Mouse (Mus musculus) gastrocnemius, adult 8-10 months (tissue): ENCODE measurements around the gene Ifi27. TPM values are rescaled to one million over a fixed set of nuclear protein-coding genes. Genes with fewer than 3 reads are reported as not detected.
"Not testable (repeated sequence)": the region's sequence is repeated elsewhere in the genome, so short reads cannot be mapped to it uniquely, and the experiment has no call there.

Experiments used
- DNase-seq, 2 experiments: peaks; one replicate each; pipeline ENCODE4 v3.0.0; 2022; ENCODE audit warnings: low spot score in 2 of 2
- total RNA-seq, 4 experiments: library from RNA; stranded (reverse); gene quantifications; 2 replicates each; pipeline ENCODE4 v1.2.4; 2022

Gene Ifi27
- total RNA-seq = 10 to 100 TPM; 53.1 to 81.9 (median 71.7) TPM

- peak; percentile 63 to 73 for DNase-seq
Measured at GRCm38 (mm10) chr12:103433986-103434731, at the start of gene Ifi27. Gene Ifi27 (plus strand): TSS chr12:103434211.

GRCm38 (mm10) chr12:103388505-103389347 lies 45.3 kb upstream of the Ifi27 start, which contains the start of gene Otub2:
Gene Otub2 (plus strand): TSS chr12:103388682.
- DNase-seq = peak; percentile 92 to 95

GRCm38 (mm10) chr12:103389348-103389727 lies 44.7 kb upstream of the Ifi27 start:
- DNase-seq = no peak

DNA sequence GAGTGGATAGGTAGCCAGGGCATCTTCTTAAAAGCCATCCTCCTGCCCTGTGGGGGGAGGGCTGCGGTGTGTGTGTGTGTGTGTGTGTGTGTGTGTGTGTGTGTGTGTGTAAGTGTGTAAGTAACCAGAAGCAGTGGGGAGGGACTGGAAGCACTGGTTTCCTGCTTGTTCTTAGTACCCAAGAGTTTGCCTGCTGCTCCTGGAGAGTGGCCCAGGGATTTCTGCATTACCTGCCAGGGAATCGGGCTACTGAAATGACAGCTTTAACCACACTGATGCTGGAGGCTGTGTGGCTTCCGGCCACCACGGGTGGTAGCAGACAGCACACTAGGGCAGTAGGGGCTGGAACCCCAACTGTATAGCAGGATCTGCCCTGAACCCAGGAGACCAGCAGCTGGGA lies 44.0 kb upstream of the Ifi27 start:
- DNase-seq = no peak

GRCm38 (mm10) chr12:103391098-103391497 lies 42.9 kb upstream of the Ifi27 start:
- DNase-seq = no peak

DNA sequence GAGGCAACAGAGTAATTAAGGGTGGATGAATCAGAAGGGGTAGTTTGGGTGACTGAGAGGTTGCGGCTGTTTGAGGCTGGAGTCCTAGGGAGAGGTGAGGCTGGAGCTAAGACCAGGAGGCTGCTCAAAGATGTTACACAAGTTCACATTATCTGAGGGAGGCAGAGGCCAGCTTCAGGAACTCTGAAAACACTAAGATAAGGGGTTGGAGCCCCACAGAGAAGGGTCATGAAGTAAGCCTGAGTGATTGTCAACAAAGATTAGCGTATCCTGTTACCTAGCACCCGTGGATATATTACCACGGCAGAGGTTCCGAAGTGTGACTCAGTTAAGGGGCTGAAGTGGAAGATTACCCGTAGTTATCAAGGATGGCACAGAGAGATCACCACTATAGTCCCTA lies 40.5 kb upstream of the Ifi27 start:
- no peak for DNase-seq

GRCm38 (mm10) chr12:103395486-103396275 lies 38.3 kb upstream of the Ifi27 start:
- DNase-seq = no peak

GRCm38 (mm10) chr12:103396751-103397150 lies 37.3 kb upstream of the Ifi27 start:
- no peak for DNase-seq

DNA sequence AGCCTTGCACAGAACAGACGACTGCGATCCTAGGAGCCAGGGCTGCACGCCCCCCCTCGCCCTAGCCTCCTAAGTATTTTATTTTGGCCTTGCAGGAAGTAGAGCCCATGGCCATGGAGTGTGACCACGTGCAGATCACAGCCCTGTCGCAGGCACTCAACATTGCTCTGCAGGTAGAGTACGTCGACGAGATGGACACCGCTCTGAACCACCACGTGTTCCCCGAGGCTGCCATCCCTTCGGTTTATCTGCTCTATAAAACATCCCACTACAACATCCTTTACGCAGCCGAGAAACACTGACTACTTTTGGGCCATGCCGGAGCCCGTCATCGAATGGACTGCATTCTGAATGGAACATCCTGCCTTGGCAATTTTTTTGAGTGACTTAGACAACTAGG lies 29.9 kb upstream of the Ifi27 start:
- DNase-seq = no peak

DNA sequence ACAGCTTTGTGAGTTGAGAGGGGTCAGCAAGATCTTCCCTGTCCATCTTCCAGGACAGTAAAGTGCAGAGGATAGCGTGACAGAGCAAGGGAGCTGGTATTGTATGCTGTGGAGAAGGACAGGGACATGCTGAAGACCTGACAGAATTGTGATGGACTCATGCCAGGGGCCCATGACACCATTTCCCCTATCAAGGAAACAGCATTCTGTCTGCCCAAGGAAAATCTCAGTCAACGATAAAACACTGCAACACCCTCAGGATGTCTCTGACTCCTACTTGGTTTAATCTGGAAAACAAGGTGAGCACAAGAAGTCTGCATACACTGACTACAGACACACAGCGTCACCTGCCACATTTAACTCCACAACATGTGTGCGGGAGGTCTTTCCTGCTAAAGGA lies 26.3 kb upstream of the Ifi27 start, which contains the start of gene 9330161L09Rik:
Gene 9330161L09Rik, minus strand, starts transcription at position 101 of the 400 bp plus-strand sequence.
- DNase-seq = no peak

DNA sequence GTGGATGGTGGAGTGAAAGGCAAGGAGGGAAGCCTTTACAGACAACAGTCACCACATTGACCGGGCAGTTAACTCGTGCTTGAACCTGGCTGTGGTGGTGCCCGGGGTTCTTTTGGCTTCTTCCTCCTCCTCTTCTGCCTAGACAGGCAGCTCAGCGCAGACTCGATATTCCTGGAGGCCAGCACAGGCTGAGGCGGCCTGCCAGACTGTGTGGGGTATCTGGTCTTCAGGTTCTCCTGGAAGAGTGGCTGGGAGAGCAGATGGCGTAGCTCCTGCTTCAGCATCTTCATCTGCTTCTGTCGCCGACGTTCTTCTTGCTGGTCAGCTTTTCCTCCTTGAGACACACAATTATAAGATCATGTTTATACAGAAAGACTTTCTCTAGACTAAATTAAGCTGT lies 25.9 kb upstream of the Ifi27 start:
- DNase-seq = no peak

DNA sequence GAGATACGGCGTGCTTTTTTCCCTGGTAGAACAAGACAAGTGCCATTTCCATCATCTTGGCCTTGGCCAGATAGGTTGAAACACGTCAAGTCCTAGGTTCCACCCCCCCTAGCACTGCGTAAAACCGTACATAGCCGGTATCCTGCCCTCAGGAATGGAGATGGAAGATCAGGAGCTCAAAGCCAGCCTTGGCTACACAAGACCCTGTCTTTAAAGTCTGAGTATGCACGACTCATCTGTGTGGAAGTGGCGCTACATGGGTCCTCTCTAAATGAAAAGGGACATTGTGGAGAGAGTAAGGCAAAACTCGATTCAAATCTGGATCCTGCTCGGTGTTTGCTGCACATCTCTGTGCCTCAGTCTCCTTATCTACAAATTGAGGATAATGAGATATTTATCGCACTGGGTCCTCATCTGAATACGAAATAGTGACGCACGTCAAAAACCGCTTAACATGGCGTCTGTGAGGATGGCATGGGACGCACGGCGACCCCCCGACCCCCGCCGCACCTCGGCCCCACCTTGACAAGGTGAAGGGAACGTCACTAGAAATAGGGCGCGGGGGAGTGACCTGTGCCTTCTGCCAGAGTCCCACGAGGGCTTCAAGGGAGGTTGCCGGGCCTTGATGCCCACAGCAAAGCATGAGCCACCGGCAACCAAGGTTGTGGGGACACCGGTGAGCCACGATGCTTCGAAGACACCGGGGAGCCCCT lies 8.8 kb upstream of the Ifi27 start:
- no peak for DNase-seq

DNA sequence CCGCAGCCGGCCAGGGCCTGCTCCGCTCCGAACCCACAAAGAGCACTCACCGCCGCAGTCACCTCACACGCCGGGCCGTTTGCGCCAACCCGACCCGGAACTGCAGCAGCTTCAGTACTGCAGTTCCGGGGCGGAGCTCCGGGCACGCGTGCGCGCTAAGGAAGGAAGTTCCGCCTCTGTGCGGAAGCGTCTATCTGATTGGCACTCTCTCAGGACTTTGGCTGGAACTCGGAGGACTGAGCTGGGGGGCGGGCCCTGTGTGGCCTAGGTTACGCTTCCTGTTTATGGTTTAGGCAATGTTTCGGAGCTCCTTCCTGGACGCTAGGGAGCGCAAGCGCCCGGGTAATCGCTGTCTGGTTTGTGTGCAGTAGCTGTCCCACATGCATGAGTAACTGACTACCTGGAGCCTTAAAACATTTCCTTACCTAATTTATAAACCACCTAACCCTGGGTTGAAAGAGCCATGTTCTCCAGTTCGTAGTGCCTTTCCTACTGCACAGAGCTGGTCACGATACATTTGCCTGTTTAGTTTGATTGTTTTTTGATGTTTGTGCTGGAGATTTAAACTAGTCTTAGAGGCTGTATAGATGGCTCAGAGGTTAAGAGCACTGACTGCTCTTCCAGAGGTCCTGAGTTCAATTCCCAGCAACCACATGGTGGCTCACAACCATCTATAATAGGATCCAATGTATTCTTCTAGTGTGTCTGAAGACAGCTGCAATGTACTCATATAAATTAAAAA lies 8.1 kb upstream of the Ifi27 start, which contains the start of gene Ddx24:
Gene Ddx24, minus strand, starts transcription at position 102 of the 742 bp plus-strand sequence.
- DNase-seq = peak; percentile 96 to 98

DNA sequence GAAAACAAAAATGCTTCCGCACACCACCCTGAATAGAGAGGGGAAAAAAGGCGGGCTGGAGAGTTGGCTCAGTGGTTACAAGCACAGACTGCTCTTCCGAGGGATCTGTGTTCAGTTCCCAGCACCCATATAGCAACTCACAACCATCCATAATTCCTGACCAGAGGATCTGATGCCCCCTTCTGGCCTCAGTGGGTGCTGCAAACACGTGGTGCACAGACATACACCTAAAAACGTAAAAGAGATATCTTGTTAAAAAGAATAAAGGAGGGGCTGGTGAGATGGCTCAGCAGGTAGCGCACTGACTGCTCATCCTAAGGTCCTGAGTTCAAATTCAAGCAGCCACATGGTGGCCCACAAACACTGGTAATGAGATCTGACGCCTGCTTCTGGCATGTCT lies 7.3 kb upstream of the Ifi27 start:
- DNase-seq = no peak

- DNase-seq = no peak
Measured at GRCm38 (mm10) chr12:103433430-103433829, 581 bp upstream of the Ifi27 start.

DNA sequence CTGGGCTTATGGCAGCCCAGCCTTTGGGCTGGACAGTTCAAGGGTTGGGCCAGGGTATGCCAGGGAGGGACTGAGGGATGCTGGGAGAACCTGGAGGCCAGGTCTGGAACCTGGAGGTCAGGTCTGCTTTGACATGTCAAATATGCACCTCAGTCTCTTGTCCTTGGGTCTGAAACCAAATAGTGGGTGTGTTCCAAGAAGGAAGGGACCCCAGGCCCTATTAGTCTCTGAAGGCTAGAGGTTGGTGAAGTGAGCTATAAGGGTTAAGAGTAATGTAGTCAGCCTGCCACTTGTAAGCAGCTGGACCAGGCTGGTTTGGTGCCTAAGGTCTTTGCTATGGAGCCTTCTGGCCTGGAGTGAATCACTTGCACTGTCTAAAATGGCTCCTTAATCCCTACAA lies 850 bp downstream of the Ifi27 start:
- DNase-seq = no peak

DNA sequence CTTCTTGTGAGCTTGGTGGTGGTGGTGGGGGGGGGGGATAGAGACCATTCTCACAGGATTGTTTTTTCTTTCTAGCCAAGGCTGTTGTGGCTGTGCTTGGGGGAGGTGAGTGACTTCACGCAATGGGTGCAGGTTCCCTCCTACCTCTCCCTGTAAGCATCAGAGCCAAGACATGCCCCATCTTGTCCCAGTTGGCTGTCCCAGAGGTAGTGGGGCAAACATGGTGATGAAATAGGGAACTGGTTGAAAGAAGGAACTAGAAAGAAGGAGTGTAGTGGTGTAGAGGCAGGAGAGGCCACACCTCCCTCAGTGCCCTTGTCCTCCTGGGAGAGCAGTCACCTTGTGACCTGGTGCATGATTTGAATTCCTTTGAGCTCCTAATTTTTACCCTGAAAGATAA lies 3.6 kb downstream of the Ifi27 start:
- no peak for DNase-seq

- no peak for DNase-seq
Measured at GRCm38 (mm10) chr12:103443524-103443923, 9.5 kb downstream of the Ifi27 start, which contains the start of gene Ifi27l2a. Gene Ifi27l2a (minus strand): TSS chr12:103443680.

DNA sequence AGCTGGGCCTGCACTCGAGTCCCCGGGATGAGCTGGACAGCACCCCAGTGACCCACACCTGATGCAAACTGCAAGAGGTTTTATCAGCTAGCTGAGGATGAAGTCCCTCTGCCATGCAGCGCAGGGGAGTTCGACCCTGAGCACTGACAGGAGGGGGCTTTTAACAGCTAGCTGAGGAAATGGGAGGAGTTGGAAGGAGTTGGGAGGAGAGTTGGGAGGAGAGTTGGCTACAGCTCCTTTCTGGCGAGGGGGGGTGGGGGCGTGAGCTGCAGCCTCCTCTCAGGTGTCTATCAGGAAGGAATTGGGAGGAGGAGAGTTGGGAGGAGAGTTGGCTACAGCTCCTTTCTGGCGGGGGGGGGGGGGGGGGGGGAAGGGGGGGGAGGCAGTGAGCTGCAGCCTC lies 10.2 kb downstream of the Ifi27 start:
- not testable (repeated sequence) for DNase-seq

DNA sequence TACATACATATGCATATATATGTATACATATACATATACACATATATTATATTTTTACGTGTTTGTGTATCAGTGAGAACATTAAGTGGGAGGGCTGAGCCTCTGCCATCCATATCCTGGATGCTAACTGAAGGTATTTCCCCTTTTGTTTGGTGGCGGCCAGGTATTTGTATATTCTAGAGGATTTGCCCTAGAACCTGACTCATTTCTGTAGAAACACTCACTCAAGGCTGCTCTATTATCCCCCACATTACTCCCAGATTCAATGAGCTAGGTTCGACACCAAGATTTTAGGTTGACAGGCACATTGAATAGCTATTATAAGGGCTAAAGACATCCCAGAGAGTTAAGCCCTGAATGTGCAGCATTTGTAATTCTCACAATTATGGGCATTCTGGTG lies 11.0 kb downstream of the Ifi27 start:
- DNase-seq = no peak
